Mouse (Mus musculus) naive thymus-derived CD4-positive, alpha-beta T cell, adult 5 months (primary cell): ENCODE results near the gene Mospd3. TPM values are rescaled to one million over a fixed set of nuclear protein-coding genes. Genes with fewer than 3 reads are reported as not detected.

Source experiments
- polyA plus RNA-seq: library from polyadenylated mRNA; unstranded; fragments of 100-300 nt; shearing (Covaris generic); gene quantifications from one replicate; pipeline ENCODE4 v1.2.1, GENCODE M21; 2017

Mospd3 gene
- 51.6 TPM for polyA plus RNA-seq

GRCm38 (mm10) chr5:137600619-137601364 lies at the start of gene Mospd3:
Gene Mospd3 (minus strand): TSS chr5:137601058.

DNA sequence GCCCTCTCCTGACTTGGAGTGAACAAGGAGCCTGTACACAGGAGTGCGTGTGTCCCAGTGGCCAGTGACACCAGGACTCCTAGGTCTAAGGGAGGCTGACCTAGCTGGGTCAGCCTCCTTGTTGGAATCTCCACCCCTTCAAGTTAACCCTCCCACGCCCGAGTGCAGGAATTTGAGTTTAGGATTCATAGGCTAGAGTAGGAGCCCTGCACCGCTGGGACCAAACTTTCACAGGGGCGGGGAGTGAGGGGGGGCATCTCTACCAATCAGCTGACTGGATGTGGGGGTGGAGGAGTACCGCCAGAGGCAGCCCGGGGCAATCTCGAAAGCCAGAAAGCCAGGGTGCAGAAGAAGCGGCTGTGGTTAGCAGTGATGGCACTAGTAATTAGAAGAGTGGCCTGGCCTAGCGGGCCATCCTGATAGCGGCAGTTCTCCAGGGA lies 44.8 kb upstream of the Mospd3 start, which contains the start of gene Irs3:
Irs3 (minus strand) TSS at position 63 of the 440 bp plus-strand sequence.

DNA sequence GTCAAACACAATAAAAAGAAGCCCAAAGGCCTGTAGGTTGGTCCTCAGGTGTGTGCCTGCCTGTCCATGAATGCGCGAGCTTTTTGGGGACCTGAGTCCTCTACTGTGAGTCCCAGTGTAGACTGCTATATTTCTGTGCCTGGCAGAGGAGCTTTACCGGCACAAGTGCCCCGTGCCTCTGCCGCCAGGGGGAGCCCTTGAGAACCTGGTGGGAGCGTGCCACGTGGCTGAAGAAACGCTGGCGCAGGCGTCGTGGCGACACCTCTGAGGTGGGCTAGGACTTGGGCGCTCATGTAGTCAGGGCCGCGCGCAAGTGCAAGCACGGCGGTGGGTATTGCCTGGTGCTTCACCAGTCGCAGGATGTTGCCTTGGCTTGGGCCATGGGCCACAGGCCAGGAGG lies 40.2 kb upstream of the Mospd3 start, which contains the start of gene Sap25:
Sap25 (plus strand) TSS at position 281 of the 400 bp plus-strand sequence.

DNA sequence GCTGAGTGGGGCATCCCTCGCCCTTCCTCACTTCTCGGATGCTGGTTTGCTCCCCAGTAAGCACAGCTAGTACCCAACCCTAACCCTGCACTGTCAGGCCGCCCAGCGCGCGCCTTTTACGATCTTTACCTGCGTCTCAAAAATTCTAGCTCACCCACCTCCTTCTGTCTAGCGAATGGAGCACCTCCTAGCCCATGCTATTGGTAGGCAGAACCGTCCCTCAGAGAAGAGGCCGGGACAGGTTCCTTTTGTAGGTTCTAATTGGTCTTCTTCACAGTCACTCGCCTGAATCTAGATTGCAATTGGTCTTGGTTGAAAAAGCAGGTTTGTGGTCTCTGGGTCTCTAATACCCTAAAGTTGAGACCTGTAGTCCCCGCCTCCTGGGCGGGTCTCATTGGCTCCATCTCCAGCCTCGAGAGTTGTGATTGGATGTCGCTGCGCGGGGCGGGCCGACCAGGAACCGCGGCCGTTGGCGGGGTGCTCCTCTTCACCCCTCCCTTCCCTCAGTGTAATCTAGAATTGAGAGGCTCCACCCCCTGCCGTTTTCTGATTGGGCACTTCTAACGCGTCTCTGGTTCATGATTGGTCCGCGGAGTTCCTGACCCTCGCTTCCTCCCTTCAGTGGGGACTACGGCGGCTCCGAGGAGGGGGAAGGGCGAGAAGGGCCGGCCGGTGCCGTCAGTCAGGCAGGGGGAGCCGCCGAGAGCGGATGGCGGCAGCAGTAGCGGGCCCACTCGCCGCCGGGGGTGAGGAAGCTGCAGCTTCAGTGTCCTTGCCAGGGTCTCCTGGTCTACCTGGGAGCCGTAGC lies 27.8 kb upstream of the Mospd3 start, which contains the start of the genes Fbxo24, Lrch4 and Gm20605:
Fbxo24 (minus strand) TSS at position 505 of the 808 bp plus-strand sequence.
Lrch4 (plus strand) TSS at position 624 of the 808 bp plus-strand sequence.
Gm20605 (plus strand) TSS at position 678 of the 808 bp plus-strand sequence.

GRCm38 (mm10) chr5:137613550-137613949 lies 12.7 kb upstream of the Mospd3 start, which contains the start of gene Pcolce:
Gene Pcolce (minus strand): TSS chr5:137613784.

DNA sequence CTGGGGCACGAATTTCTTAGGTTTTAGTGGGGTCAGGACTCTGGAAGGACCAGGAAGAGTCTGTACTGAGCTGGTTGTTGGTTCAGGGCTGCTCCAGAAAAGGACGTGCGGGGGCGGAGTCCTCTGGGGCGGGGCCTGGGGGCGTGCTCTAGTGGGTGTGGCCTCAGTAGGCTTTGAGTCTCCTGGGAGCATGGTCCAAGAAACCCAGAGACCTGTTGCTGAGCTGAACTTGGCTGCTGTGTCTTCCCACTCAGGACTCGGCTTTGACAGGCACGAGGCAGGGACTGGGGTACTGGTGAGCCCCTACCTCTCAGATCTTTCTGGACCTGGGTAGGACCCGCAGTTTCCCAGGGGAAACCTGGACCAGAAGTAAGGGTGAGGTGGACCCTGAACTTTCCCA lies 31.2 kb downstream of the Mospd3 start, which contains the start of gene Tfr2:
Tfr2 (plus strand) TSS at position 176 of the 400 bp plus-strand sequence.

GRCm38 (mm10) chr5:137553411-137553837 lies 47.4 kb downstream of the Mospd3 start, which contains the start of gene Actl6b:
Gene Actl6b (plus strand): TSS chr5:137553517.

Other genes starting within 250 kb of the Mospd3 start
- gene Zan, start 124.0 kb downstream of the Mospd3 start, polyA plus RNA-seq = not detected
- 28.8 TPM for gene Pop7, start 98.5 kb downstream of the Mospd3 start, polyA plus RNA-seq
- gene Gigyf1, start 82.5 kb downstream of the Mospd3 start, polyA plus RNA-seq = 24.3 TPM
- not detected for gene Epo, start 67.8 kb downstream of the Mospd3 start, polyA plus RNA-seq
- 183 TPM for gene Gnb2, start 67.5 kb downstream of the Mospd3 start, polyA plus RNA-seq
- gene Actl6b, start 47.5 kb downstream of the Mospd3 start, polyA plus RNA-seq = not detected
- gene Tfr2, start 31.2 kb downstream of the Mospd3 start, polyA plus RNA-seq = not detected
- gene Pcolce, start 12.7 kb upstream of the Mospd3 start, polyA plus RNA-seq = 1.5 TPM
- gene Fbxo24, start 27.9 kb upstream of the Mospd3 start, polyA plus RNA-seq = 0.86 TPM
- 287 TPM for gene Lrch4, start 28.1 kb upstream of the Mospd3 start, polyA plus RNA-seq
- gene Gm20605, start 28.1 kb upstream of the Mospd3 start, polyA plus RNA-seq = 55.4 TPM
- gene Sap25, start 40.3 kb upstream of the Mospd3 start, polyA plus RNA-seq = 125 TPM
- gene Irs3, start 44.7 kb upstream of the Mospd3 start, polyA plus RNA-seq = not detected
- gene Agfg2, start 83.7 kb upstream of the Mospd3 start, polyA plus RNA-seq = 24.8 TPM
- 0.72 TPM for gene Nyap1, start 140.5 kb upstream of the Mospd3 start, polyA plus RNA-seq
- gene Tsc22d4, start 144.7 kb upstream of the Mospd3 start, polyA plus RNA-seq = 179 TPM
- 48.8 TPM for gene Ppp1r35, start 177.8 kb upstream of the Mospd3 start, polyA plus RNA-seq
- 81.3 TPM for gene Mepce, start 186.6 kb upstream of the Mospd3 start, polyA plus RNA-seq
- 20.9 TPM for gene Zcwpw1, start 186.7 kb upstream of the Mospd3 start, polyA plus RNA-seq
- 0.24 TPM for gene Pilra, start 235.2 kb upstream of the Mospd3 start, polyA plus RNA-seq